Mouse (Mus musculus): ENCODE data around the gene Golga4.

DNA sequence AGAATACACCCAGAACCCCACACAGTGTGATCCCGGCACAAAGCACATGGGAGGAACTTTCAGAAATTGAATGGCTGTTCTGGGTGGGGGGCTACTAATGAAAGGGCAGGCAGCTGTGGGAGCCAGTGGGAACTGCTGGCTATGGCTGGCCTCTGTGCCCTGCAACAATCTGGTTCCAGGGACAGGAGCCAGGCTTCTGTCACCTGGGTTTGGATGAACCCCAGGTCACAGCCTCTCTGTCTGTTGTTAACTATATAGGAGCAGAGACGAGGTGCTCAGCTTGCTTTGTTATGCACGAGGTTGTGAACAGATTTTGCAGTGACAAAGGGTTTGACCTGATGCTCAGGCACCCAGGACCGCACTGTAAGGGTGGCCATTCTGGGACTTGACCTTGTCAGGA lies 102.5 kb downstream of the Golga4 start:
- no peak for TF ChIP-seq GATA1 (IDR thresholded peaks at IDR 0.05; ENCODE audit: borderline replicate concordance, low read length)
- no peak for TF ChIP-seq FLI1 (IDR thresholded peaks at IDR 0.05; ENCODE audit: low read length)
